Comparison of ENCODE assay signal across 8 mouse cellular contexts in the genomic region with DNA sequence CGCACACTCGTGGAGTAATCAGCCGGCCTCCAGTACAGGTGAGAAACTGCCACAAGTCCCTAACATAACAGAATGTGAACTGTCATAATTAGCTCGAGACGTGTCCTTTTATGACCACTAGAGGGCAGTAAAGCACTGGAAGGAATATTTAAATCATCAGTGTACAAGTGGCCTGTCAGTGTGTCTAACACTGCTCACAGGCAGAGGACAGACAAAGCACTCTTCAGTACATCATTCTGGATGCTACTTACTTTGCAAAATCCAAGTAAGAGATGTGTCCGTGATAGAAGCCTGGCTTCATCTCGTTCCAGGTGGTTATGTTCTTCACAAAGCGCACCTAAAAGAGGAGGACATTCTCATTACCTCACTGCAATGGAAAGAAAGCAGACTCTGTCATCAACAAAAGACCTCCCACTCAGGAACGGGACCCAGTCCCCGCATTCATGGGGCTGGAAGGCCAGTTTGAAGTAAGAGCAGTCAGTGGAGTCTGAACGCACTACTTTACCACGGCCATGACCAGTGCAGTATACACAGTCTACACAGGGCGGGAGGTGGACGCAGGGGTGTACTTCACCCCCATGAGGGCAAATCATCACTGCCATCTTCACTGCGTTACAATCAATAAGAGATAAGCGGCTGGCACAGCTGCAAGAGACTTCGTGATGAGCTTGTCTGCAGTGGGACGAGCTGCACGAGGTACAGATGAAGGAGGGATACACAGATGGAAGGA.
DNase-seq lines count a peak whose midpoint lies in the region; ATAC-seq lines count a peak whose summit lies in the region.

No protein-coding gene starts in this region.

- no peak overlapping the region for H3K9ac ChIP-seq in embryonic facial prominence, embryonic 15.5 days
- H3K9ac ChIP-seq in hindbrain, embryonic 11.5 days (ENCODE audit: low read depth, low read length), result no peak overlapping the region
- H3K9ac ChIP-seq in stomach, embryonic 16.5 days (ENCODE audit: low read length), result no peak overlapping the region

- 0 out of 2 replicates have a peak, but pooled peaks cover 3% of the 10 kb centered on the region for H3K4me1 ChIP-seq in embryonic facial prominence, embryonic 15.5 days
- no peaks in the 10 kb centered on the region for H3K4me1 ChIP-seq in hindbrain, embryonic 11.5 days (replicated peaks; ENCODE audit: control insufficient read depth, insufficient read depth, low read length)
- peaks cover 6% of the 10 kb centered on the region; the same call in 1 of the 2 replicates for H3K4me1 ChIP-seq in midbrain, embryonic 10.5 days
- 0 out of 2 replicates have a peak, but pooled peaks cover 4% of the 10 kb centered on the region for H3K4me1 ChIP-seq in stomach, embryonic 16.5 days (ENCODE audit: control insufficient read depth, insufficient read depth, low read length)

- H3K9me3 ChIP-seq in embryonic facial prominence, embryonic 15.5 days (replicated peaks), result no peaks in the 10 kb centered on the region
- no peaks in the 10 kb centered on the region for H3K9me3 ChIP-seq in hindbrain, embryonic 11.5 days (ENCODE audit: control insufficient read depth, low read length)
- no peaks in the 10 kb centered on the region for H3K9me3 ChIP-seq in midbrain, embryonic 10.5 days (replicated peaks)
- H3K9me3 ChIP-seq in stomach, embryonic 16.5 days (replicated peaks; ENCODE audit: control insufficient read depth, low read length), result no peaks in the 10 kb centered on the region

- no peak overlapping the region for H3K4me3 ChIP-seq in embryonic facial prominence, embryonic 15.5 days (replicated peaks)
- H3K4me3 ChIP-seq in hindbrain, embryonic 11.5 days (ENCODE audit: low read depth, low read length), result no peak overlapping the region
- H3K4me3 ChIP-seq in midbrain, embryonic 10.5 days, result no peak overlapping the region
- no peak overlapping the region for H3K4me3 ChIP-seq in stomach, embryonic 16.5 days (replicated peaks; ENCODE audit: low read length)

- DNase-seq in left cerebral cortex, adult 18-20 months (ENCODE audit: low spot score in 2 of 2), result peak; percentile 50 to 54
- DNase-seq in left cerebral cortex, adult 8-10 months (ENCODE audit: low spot score in 2 of 2), result no peak
- peak; percentile 81 for DNase-seq in adipocyte (ENCODE audit: low spot score)
- peak; percentile 79 for DNase-seq in hindbrain, embryonic 11.5 days (ENCODE audit: low spot score)
- DNase-seq in layer of hippocampus, adult 9-11 months, result peak; percentile 63
- DNase-seq in midbrain, embryonic 10.5 days (ENCODE audit: low spot score), result peak; percentile 25

- 67% methylated on average over 19 of the region's 19 CpGs for WGBS in embryonic facial prominence, embryonic 15.5 days
- WGBS in hindbrain, embryonic 11.5 days, result 72% methylated on average over 19 of the region's 19 CpGs
- WGBS in midbrain, embryonic 10.5 days, result 76% methylated on average over 19 of the region's 19 CpGs
- 55% methylated on average over 19 of the region's 19 CpGs for WGBS in stomach, embryonic 16.5 days

- H3K4me2 ChIP-seq in embryonic facial prominence, embryonic 15.5 days (replicated peaks), result no peak overlapping the region
- no peak overlapping the region for H3K4me2 ChIP-seq in hindbrain, embryonic 11.5 days (replicated peaks; ENCODE audit: low read depth, low read length)
- H3K4me2 ChIP-seq in stomach, embryonic 16.5 days (ENCODE audit: low read depth, low read length), result no peak overlapping the region

- H3K27ac ChIP-seq in embryonic facial prominence, embryonic 15.5 days (replicated peaks), result no peak overlapping the region
- H3K27ac ChIP-seq in hindbrain, embryonic 11.5 days (ENCODE audit: low read depth, low read length), result 0 out of 2 replicates have a peak overlapping the region, but pooled peaks have one; percentile 2
- peak overlapping the region; percentile 46 for H3K27ac ChIP-seq in midbrain, embryonic 10.5 days (replicated peaks)
- no peak overlapping the region for H3K27ac ChIP-seq in stomach, embryonic 16.5 days (ENCODE audit: low read length)

- no peaks in the 10 kb centered on the region for H3K27me3 ChIP-seq in embryonic facial prominence, embryonic 15.5 days
- no peaks in the 10 kb centered on the region for H3K27me3 ChIP-seq in hindbrain, embryonic 11.5 days (ENCODE audit: control insufficient read depth, insufficient read depth, low read length)
- no peaks in the 10 kb centered on the region for H3K27me3 ChIP-seq in midbrain, embryonic 10.5 days (ENCODE audit: low read depth, poor library complexity, severe bottlenecking)
- no peaks in the 10 kb centered on the region for H3K27me3 ChIP-seq in stomach, embryonic 16.5 days (ENCODE audit: control insufficient read depth, insufficient read depth, low read length)

- H3K36me3 ChIP-seq in embryonic facial prominence, embryonic 15.5 days, result peaks cover 8% of the 10 kb centered on the region
- no peaks in the 10 kb centered on the region for H3K36me3 ChIP-seq in hindbrain, embryonic 11.5 days (ENCODE audit: control insufficient read depth, insufficient read depth, low read length)
- H3K36me3 ChIP-seq in midbrain, embryonic 10.5 days, result peaks cover 13% of the 10 kb centered on the region; the same call in 1 of the 2 replicates
- no peaks in the 10 kb centered on the region for H3K36me3 ChIP-seq in stomach, embryonic 16.5 days (ENCODE audit: control insufficient read depth, insufficient read depth, low read length)

- ATAC-seq in embryonic facial prominence, embryonic 15.5 days (ENCODE audit: insufficient number of reproducible peaks, low FRiP score, low TSS enrichment, low read depth), result peak; percentile 70; the same call in 1 of the 2 replicates
- ATAC-seq in hindbrain, embryonic 11.5 days (ENCODE audit: low FRiP score), result peak; percentile 84
- ATAC-seq in stomach, embryonic 16.5 days (ENCODE audit: insufficient read depth, low FRiP score), result peak; percentile 58; the same call in 1 of the 2 replicates

Comparison
In these comparisons a context has a peak if more than half of its experiments do, and no peak if none do; other contexts are left out.
1. DNase-seq: peak in left cerebral cortex, adult 18-20 months (2 of 2), adipocyte (single experiment), hindbrain, embryonic 11.5 days (single experiment), layer of hippocampus, adult 9-11 months (single experiment) and midbrain, embryonic 10.5 days (single experiment); none in left cerebral cortex, adult 8-10 months (0 of 2).
2. H3K27ac ChIP-seq: peak in hindbrain, embryonic 11.5 days (single experiment) and midbrain, embryonic 10.5 days (single experiment); none in embryonic facial prominence, embryonic 15.5 days (single experiment) and stomach, embryonic 16.5 days (single experiment).
3. Peak in every context shown above with its lines, with median percentiles within 50 percentile points of each other: ATAC-seq.